Mouse (Mus musculus): ENCODE measurements around the gene Dmrta2.
A peak's percentile ranks its signal among the peaks of the same experiment; 100 is the strongest.

Gene Dmrta2

GRCm38 (mm10) chr4:110021956-110022625 lies 44.2 kb downstream of the Dmrta2 start:
- DNase-seq: peak; percentile 92

GRCm38 (mm10) chr4:110028461-110029188 lies 50.8 kb downstream of the Dmrta2 start:
- peak; percentile 37 for DNase-seq

GRCm38 (mm10) chr4:110029446-110029845 lies 51.6 kb downstream of the Dmrta2 start:
- DNase-seq: peak; percentile 55
